Mouse (Mus musculus): ENCODE results near the gene Des. TPM values are rescaled to one million over a fixed set of nuclear protein-coding genes. Genes with fewer than 3 reads are reported as not detected.

Gene Des
- polyA plus RNA-seq, 1 experiment from 2014 or later: 2.9 TPM

DNA sequence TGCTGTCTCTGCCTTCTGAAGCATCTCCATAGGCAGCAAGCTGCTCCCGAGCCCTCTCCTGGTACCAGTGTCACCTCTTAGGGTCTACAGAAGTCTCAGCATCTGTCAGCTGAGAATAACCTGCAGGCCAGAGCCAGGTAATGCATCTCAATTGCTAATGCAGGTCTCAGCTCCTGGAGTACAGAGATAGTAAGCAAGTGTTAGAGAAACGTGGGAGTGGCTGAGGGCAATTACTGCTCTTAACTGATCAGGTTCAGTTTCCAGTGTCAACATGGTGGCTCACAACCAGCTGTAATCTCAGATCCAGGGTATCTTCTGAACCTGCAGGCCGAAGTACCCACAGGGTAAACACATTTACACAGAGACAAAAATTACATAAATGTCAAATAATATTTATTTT, 23.7 kb upstream of the Des start:
- Histone ChIP-seq H3K27me3 (no peaks in the 10 kb centered on the region), H3K27ac (no peak overlapping the region), H3K4me1 (replicated peaks) (peaks cover 25% of the 10 kb centered on the region), H3K4me2 (no peak overlapping the region), H3K4me3 (no peak overlapping the region), H3K9ac (no peak overlapping the region), H3K9me3 (no peaks in the 10 kb centered on the region), H3K36me3 (no peaks in the 10 kb centered on the region)
- no peak for ATAC-seq (ENCODE audit: low FRiP score)
- 79% methylated on average over 3 of the region's 3 CpGs for WGBS

DNA sequence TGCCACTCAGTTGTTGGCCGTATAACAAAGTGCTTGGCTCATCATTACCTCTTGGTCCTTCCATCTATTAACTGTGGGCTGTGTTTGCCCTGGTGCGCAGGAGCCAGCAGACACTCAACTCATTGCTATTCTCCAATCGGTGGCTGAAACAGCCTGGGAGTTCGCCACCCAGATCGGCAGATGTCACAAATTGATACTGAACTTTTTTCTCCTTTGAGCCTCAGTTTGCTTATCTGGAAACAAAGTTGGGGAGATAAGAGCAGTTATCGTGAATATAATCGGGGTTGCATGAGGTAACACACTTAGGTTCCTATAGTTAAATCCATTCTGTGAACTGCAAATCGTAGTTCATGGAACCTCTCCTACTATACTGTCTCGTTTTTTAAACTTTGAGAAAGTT, 23.0 kb upstream of the Des start:
- no peak overlapping the region for H3K27ac ChIP-seq
- no peak for ATAC-seq (ENCODE audit: low FRiP score)
- WGBS: 83% methylated on average over 9 of the region's 9 CpGs
- H3K4me2 ChIP-seq: no peak overlapping the region
- peaks cover 25% of the 10 kb centered on the region for H3K4me1 ChIP-seq (replicated peaks)
- H3K27me3 ChIP-seq: peaks cover 4% of the 10 kb centered on the region; the same call in 1 of the 2 replicates
- no peaks in the 10 kb centered on the region for H3K36me3 ChIP-seq
- no peak overlapping the region for H3K4me3 ChIP-seq
- H3K9ac ChIP-seq: no peak overlapping the region
- H3K9me3 ChIP-seq: no peaks in the 10 kb centered on the region

DNA sequence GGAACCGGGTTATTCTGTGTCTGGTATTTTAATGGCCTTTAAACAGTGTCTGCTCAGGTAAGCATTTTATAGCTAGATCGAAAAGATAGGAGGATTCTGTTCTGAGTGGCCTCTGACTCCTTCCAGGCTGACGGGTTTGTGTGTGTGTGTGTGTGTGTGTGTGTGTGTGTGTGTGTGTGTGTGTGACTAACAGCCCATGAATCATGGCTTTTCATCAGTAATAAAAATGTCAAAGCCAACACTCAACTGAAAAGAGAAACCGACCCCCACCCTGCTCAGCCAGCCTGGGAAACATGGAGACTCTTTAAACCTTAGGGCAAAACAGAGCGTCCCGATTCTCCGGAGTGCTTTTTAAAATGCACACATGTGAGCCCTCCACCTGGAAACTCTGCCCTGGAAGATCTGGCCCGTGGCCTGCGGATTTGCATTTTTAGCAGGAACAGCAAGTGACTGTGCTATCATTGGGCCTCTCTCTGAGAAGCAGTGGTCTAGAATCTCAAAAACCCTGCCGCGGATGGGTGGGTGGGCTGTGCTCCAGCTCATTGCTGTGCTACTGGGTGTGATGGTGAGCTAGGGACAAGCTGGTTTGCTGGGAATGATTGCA, 21.9 kb upstream of the Des start:
- Histone ChIP-seq H3K27ac (peak overlapping the region; percentile 79), H3K9me3 (no peaks in the 10 kb centered on the region), H3K4me1 (replicated peaks) (peaks cover 25% of the 10 kb centered on the region), H3K4me3 (no peak overlapping the region), H3K9ac (peak overlapping the region; percentile 29), H3K36me3 (no peaks in the 10 kb centered on the region), H3K4me2 (no peak overlapping the region), H3K27me3 (peaks cover 5% of the 10 kb centered on the region; the same call in 1 of the 2 replicates)
- peak; percentile 29; the same call in 1 of the 2 replicates for ATAC-seq (ENCODE audit: low FRiP score)
- 29% methylated on average over 11 of the region's 11 CpGs for WGBS

DNA sequence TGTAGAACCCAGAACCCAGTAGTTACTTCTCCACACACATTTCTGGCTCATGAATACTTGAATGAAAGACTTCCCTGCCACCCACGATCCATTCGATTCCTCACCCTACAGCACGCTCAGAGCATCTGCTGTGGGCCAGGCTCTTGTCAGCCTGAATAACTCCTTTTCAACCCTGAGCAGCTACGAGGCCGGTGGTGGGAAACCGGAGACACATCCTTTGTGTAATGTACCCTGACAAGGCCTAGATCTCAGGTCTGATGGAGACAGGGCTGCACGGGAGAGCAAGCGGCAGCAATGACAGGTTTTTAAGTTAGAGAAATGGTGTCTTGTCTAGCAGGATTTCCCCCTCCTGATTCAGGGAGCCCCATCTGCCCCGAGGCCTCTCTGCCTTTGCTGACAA, 20.8 kb upstream of the Des start:
- peaks cover 5% of the 10 kb centered on the region; the same call in 1 of the 2 replicates for H3K27me3 ChIP-seq
- H3K9ac ChIP-seq: peak overlapping the region; percentile 15; the same call in 1 of the 2 replicates
- H3K4me2 ChIP-seq: no peak overlapping the region
- H3K4me1 ChIP-seq (replicated peaks): peaks cover 28% of the 10 kb centered on the region
- no peaks in the 10 kb centered on the region for H3K9me3 ChIP-seq
- WGBS: 26% methylated on average over 9 of the region's 9 CpGs
- H3K27ac ChIP-seq: peak overlapping the region; percentile 79
- peak; percentile 62; the same call in 1 of the 2 replicates for ATAC-seq (ENCODE audit: low FRiP score)
- H3K4me3 ChIP-seq: no peak overlapping the region
- H3K36me3 ChIP-seq: no peaks in the 10 kb centered on the region

DNA sequence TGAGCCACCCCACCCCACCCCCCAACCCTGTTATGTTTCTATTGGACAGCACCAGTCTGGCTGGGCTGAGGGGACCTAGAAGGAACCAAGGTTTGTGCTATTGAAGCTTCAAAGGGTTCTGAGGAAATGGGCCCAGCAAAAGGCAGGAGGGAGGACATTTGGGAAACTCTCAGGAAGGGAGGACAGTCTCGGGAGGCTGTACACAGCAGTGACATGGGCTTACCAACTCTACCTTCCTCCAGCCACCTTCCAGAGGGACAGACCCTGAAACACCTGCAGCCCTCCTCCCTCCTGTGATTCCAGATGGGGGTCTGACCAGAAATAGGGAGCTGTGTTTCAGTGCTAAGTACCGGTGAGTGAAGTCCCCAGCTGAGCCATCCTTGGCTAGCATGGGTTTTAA, 19.6 kb upstream of the Des start:
- no peak overlapping the region for H3K4me2 ChIP-seq
- no peak overlapping the region for H3K9ac ChIP-seq
- H3K27ac ChIP-seq: no peak overlapping the region
- peaks cover 15% of the 10 kb centered on the region; the same call in 1 of the 2 replicates for H3K27me3 ChIP-seq
- H3K4me1 ChIP-seq (replicated peaks): peaks cover 39% of the 10 kb centered on the region
- H3K4me3 ChIP-seq: no peak overlapping the region
- no peaks in the 10 kb centered on the region for H3K9me3 ChIP-seq
- 68% methylated on average over 2 of the region's 2 CpGs for WGBS
- no peak for ATAC-seq (ENCODE audit: low FRiP score)
- no peaks in the 10 kb centered on the region for H3K36me3 ChIP-seq

DNA sequence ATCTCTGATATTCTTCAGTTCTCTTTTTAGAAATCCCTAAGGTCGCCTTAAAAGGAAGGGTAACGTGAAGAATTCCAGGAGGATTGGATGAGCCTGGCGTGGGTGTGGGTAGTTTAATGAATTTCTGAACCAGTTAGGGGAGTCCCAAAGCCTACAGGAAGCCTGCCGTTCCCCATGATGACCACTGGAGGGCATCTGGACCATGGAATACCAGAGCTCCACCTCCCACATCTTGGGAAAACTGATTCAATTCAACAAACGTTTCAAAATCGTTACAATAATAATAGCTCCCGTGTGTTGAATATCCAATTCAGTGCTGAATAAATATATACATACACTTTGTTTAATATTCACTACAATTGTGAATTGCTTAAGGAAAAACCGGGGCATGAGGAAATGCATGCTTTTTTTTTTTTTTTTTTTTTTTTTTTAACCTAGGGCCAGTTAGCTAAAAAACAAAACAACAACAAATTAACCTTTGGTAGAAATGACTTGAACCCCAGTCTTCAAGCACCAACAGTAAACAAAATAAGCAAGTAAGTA, 17.2 kb upstream of the Des start:
- no peak for ATAC-seq (ENCODE audit: low FRiP score)
- H3K27me3 ChIP-seq: peaks cover 20% of the 10 kb centered on the region; the same call in 1 of the 2 replicates
- no peak overlapping the region for H3K4me2 ChIP-seq
- H3K9ac ChIP-seq: no peak overlapping the region
- H3K27ac ChIP-seq: no peak overlapping the region
- H3K9me3 ChIP-seq: no peaks in the 10 kb centered on the region
- no peak overlapping the region for H3K4me3 ChIP-seq
- H3K36me3 ChIP-seq: no peaks in the 10 kb centered on the region
- H3K4me1 ChIP-seq (replicated peaks): peaks cover 38% of the 10 kb centered on the region
- under 1% methylated on average over 8 of the region's 8 CpGs for WGBS

DNA sequence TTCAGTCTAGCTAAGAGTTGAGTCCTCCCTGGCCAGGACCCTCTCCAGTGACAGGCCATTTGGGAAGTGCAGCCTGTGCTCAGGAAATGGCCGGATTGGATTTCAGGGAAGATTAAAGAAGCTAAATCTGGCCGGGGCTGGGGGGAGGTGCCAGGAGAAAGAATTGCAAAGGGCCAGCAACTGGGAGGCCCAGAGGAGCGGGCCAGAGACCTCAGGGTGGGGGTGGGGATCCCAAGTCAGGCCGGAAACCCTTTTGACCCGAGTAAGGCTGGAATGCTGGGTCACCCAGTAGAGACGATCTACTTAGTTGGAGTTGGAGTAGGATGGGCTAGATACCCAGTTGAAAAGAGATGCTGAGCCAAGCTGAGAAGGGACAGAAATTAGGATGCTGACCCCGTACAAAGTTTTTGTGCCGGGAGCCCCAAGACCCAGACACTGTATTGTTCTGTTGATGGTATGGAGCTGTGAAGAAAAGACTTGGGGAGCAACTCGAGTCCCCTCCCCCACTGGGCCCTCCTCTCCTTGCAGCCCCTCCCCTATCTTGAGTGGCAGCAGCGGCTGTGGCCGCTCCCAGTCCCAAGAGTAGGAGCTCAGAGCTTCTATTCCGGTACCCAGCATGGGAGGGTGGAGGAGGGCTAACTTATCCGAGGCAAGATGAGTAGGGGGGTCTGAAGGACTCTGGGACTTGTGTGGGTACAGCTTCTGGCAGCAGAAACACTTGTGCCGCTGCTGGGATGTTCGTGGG, 15.7 kb upstream of the Des start:
- no peak overlapping the region for H3K27ac ChIP-seq
- ATAC-seq (ENCODE audit: low FRiP score): no peak
- H3K4me1 ChIP-seq (replicated peaks): peaks cover 23% of the 10 kb centered on the region
- peaks cover 20% of the 10 kb centered on the region; the same call in 1 of the 2 replicates for H3K27me3 ChIP-seq
- WGBS: 5% methylated on average over 15 of the region's 15 CpGs
- H3K9ac ChIP-seq: no peak overlapping the region
- no peaks in the 10 kb centered on the region for H3K9me3 ChIP-seq
- no peak overlapping the region for H3K4me3 ChIP-seq
- H3K4me2 ChIP-seq: no peak overlapping the region
- no peaks in the 10 kb centered on the region for H3K36me3 ChIP-seq

GRCm38 (mm10) chr1:75345036-75345935, 14.8 kb upstream of the Des start:
- WGBS: 33% methylated on average over 20 of the region's 20 CpGs
- Histone ChIP-seq H3K9ac (no peak overlapping the region), H3K4me3 (no peak overlapping the region), H3K9me3 (no peaks in the 10 kb centered on the region), H3K27ac (no peak overlapping the region), H3K4me2 (no peak overlapping the region), H3K27me3 (peaks cover 20% of the 10 kb centered on the region; the same call in 1 of the 2 replicates), H3K4me1 (replicated peaks) (peaks cover 17% of the 10 kb centered on the region), H3K36me3 (no peaks in the 10 kb centered on the region)
- ATAC-seq (ENCODE audit: low FRiP score): no peak

DNA sequence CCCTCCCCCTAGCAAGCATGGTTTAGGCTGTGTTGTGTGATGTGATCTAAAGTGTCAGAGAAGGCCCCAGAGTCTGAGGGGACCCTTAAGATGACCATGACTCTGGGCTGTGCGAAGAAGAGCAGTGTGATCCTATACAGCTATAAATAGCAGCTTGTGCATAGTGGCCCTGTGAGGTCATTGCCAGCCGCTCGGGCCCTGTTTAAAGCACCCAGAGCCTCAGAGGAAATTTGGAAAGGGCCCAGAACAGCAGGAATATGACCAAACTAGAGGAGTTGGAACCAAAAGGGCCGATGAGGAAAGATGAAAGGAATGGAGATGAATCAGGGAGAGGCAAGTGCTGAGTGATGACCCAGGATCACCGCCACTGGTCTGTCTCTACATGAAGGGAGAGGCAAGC, 12.8 kb upstream of the Des start:
- H3K4me2 ChIP-seq: no peak overlapping the region
- H3K27ac ChIP-seq: no peak overlapping the region
- H3K9ac ChIP-seq: no peak overlapping the region
- H3K9me3 ChIP-seq: no peaks in the 10 kb centered on the region
- peaks cover 17% of the 10 kb centered on the region for H3K4me1 ChIP-seq (replicated peaks)
- WGBS: 82% methylated on average over 5 of the region's 5 CpGs
- no peaks in the 10 kb centered on the region for H3K36me3 ChIP-seq
- H3K4me3 ChIP-seq: no peak overlapping the region
- ATAC-seq (ENCODE audit: low FRiP score): no peak
- peaks cover 15% of the 10 kb centered on the region; the same call in 1 of the 2 replicates for H3K27me3 ChIP-seq

GRCm38 (mm10) chr1:75349275-75349674, 10.9 kb upstream of the Des start:
- Histone ChIP-seq H3K9me3 (no peaks in the 10 kb centered on the region), H3K4me2 (no peak overlapping the region), H3K4me1 (replicated peaks) (peaks cover 15% of the 10 kb centered on the region), H3K4me3 (no peak overlapping the region), H3K27ac (no peak overlapping the region), H3K36me3 (no peaks in the 10 kb centered on the region), H3K27me3 (peaks cover 15% of the 10 kb centered on the region; the same call in 1 of the 2 replicates), H3K9ac (no peak overlapping the region)
- 50% methylated on average over 5 of the region's 5 CpGs for WGBS
- ATAC-seq (ENCODE audit: low FRiP score): no peak

DNA sequence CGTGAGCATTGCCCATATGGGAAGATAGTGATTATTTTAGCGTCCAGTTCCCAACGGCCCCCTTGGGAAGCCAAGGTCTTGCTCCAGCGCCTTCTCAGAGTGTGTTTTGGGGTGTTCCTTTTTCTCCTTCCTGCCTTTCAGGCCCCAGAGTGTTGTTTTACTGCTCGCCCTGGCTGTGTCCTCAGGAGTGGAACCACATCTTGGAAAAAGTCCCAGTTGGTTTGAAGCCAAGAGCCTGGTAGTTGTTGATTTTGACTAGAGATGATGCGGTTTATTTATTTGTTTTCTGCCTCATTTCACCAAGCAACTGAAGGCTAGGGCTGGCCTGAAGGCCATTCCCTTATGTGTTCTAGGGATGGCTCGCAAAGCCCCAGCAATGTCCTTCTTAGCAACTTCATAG, 2.9 kb upstream of the Des start:
- Histone ChIP-seq H3K4me2 (no peak overlapping the region), H3K4me3 (no peak overlapping the region), H3K9ac (no peak overlapping the region), H3K4me1 (replicated peaks) (peaks cover 12% of the 10 kb centered on the region), H3K27ac (no peak overlapping the region), H3K36me3 (no peaks in the 10 kb centered on the region), H3K9me3 (no peaks in the 10 kb centered on the region), H3K27me3 (peaks cover 51% of the 10 kb centered on the region)
- WGBS: 77% methylated on average over 7 of the region's 7 CpGs
- no peak for ATAC-seq (ENCODE audit: low FRiP score)

GRCm38 (mm10) chr1:75358009-75358408, 2.1 kb upstream of the Des start:
- no peak overlapping the region for H3K9ac ChIP-seq
- H3K9me3 ChIP-seq: no peaks in the 10 kb centered on the region
- no peak for ATAC-seq (ENCODE audit: low FRiP score)
- H3K4me2 ChIP-seq: no peak overlapping the region
- peaks cover 12% of the 10 kb centered on the region for H3K4me1 ChIP-seq (replicated peaks)
- WGBS: 90% methylated on average over 4 of the region's 4 CpGs
- no peak overlapping the region for H3K27ac ChIP-seq
- H3K36me3 ChIP-seq: no peaks in the 10 kb centered on the region
- peaks cover 58% of the 10 kb centered on the region for H3K27me3 ChIP-seq
- H3K4me3 ChIP-seq: no peak overlapping the region

Data from hindbrain, embryonic 13.5 days (tissue).